Mouse (Mus musculus) stomach, embryonic 15.5 days (tissue): ENCODE data around the gene Tdrd3. TPM values are rescaled to one million over a fixed set of nuclear protein-coding genes. Genes with fewer than 3 reads are reported as not detected.

ENCODE experiments used
- ATAC-seq: fragments of 200-750 bp; cut with Nextera tagmentation; 2 replicates; pipeline ENCODE4 v1.8.0; 2017; ENCODE audit warnings: low read depth, moderate number of reproducible peaks, moderate TSS enrichment; ENCODE audit not compliant: insufficient read depth, low FRiP score
- H3K27ac ChIP-seq: fragments of 300-500 bp; sonication (generic); 2 replicates; pipeline ENCODE4 v1.5.1; 2015; ENCODE audit warnings: mild to moderate bottlenecking, inconsistent platforms
- H3K27me3 ChIP-seq: fragments of 300-500 bp; sonication (generic); replicated peaks from 2 replicates; pipeline ENCODE4 v1.6.1; 2015; ENCODE audit warnings: inconsistent platforms
- H3K36me3 ChIP-seq: fragments of 300-500 bp; sonication (generic); 2 replicates; pipeline ENCODE4 v1.6.1; 2015; ENCODE audit warnings: inconsistent platforms
- H3K4me1 ChIP-seq: fragments of 300-500 bp; sonication (generic); 2 replicates; pipeline ENCODE4 v1.6.1; 2015; ENCODE audit warnings: inconsistent platforms
- H3K4me2 ChIP-seq: fragments of 300-500 bp; sonication (generic); 2 replicates; pipeline ENCODE4 v1.6.1; 2015; ENCODE audit warnings: mild to moderate bottlenecking, inconsistent platforms
- H3K4me3 ChIP-seq: fragments of 300-500 bp; sonication (generic); replicated peaks from 2 replicates; pipeline ENCODE4 v1.5.1; 2015; ENCODE audit warnings: inconsistent platforms
- H3K9ac ChIP-seq: fragments of 300-500 bp; sonication (generic); 2 replicates; pipeline ENCODE4 v1.6.1; 2015; ENCODE audit warnings: inconsistent platforms
- H3K9me3 ChIP-seq: fragments of 300-500 bp; sonication (generic); 2 replicates; pipeline ENCODE4 v1.6.1; 2016; ENCODE audit warnings: inconsistent platforms
- whole genome bisulfite sequencing: fragments of 180-500 bp; shearing (Covaris S2); methylation state at CpG from one replicate; pipeline ENCODE4 v1.1.7; 2015; 5-methylcytosine and 5-hydroxymethylcytosine counted together
- polyA plus RNA-seq: library from polyadenylated mRNA; unstranded; fragments of >200 nt; fragmentation: Nextera tagmentation; extraction: Ambion mirVana; gene quantifications from 2 replicates; pipeline ENCODE4 v1.2.1, GENCODE M21; 2015

Tdrd3 gene
- polyA plus RNA-seq, 1 experiment from 2014 or later = 24.2 TPM

- no peak overlapping the region for H3K4me3 ChIP-seq
- no peaks in the 10 kb centered on the region for H3K36me3 ChIP-seq
- no peaks in the 10 kb centered on the region for H3K9me3 ChIP-seq
- no peaks in the 10 kb centered on the region for H3K27me3 ChIP-seq
- no peak for ATAC-seq
- whole genome bisulfite sequencing = 88% methylated on average over 3 of the region's 3 CpGs
- no peaks in the 10 kb centered on the region for H3K4me1 ChIP-seq
- no peak overlapping the region for H3K27ac ChIP-seq
- H3K4me2 ChIP-seq = no peak overlapping the region
- H3K9ac ChIP-seq = no peak overlapping the region
Measured at GRCm38 (mm10) chr14:87582610-87583009, 166.2 kb downstream of the Tdrd3 start.
